Mouse (Mus musculus): ENCODE measurements around the gene Chst11.

GRCm38 (mm10) chr10:83066159-83066558 is 80.9 kb downstream of the Chst11 start:
- TF ChIP-seq CTCF (IDR thresholded peaks at IDR 0.05; ENCODE audit: low read depth) (no peak), EP300 (IDR thresholded peaks at IDR 0.05; ENCODE audit: low read depth) (no peak)
